Mouse (Mus musculus) forelimb bud, embryonic 11.5 days (tissue): ENCODE measurements around the gene Anxa6.

Experiments used
- DNase-seq: peaks from one replicate; pipeline ENCODE4 v3.0.0-alpha.2; 2012; ENCODE audit warnings: low read depth, low spot score

The Anxa6 gene

GRCm38 (mm10) chr11:55033040-55033660 is at the start of gene Anxa6:
Gene Anxa6, minus strand, starts transcription at chr11:55033445.
- DNase-seq: peak; percentile 61

DNA sequence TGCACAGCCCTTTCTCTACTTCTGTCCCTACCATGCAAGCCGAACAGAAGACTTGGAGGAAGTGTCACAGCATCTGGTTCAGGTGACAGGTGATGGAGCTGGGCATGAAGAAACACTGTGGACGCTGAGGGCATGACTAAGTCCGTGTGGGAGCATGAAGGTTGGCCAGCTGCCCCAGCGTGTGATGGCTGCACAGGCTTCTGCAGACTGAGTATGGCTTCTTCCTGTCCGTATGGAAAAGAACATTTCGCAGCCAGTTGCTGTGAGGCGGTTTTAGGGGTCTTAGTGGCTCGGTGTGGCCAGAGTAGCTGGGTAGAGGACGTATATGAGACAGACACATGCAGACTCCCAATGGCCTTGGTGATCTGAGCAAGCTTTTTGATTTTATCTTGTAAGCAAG is 48.0 kb upstream of the Anxa6 start:
- no peak for DNase-seq

DNA sequence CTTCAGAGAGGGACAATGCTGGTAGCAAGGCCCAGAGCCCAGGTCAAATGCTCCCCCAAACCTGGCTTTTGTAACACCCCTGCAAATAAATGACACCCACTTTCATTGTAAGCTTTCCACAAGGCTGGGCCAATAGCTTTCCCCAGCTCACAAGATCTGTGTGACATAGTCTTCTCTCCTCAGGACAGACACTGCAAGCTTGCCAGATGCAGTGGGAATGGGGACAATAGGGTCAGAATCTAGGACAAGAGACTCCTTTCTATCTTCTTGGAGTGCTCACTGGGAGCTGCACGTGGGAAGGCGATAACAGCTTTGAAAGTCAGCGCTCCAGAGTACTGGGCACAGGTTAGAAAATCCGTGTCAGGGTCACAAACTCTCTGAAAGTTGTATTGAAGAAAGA is 45.9 kb upstream of the Anxa6 start:
- no peak for DNase-seq

GRCm38 (mm10) chr11:55078502-55078901 is 45.3 kb upstream of the Anxa6 start:
- DNase-seq: no peak

DNA sequence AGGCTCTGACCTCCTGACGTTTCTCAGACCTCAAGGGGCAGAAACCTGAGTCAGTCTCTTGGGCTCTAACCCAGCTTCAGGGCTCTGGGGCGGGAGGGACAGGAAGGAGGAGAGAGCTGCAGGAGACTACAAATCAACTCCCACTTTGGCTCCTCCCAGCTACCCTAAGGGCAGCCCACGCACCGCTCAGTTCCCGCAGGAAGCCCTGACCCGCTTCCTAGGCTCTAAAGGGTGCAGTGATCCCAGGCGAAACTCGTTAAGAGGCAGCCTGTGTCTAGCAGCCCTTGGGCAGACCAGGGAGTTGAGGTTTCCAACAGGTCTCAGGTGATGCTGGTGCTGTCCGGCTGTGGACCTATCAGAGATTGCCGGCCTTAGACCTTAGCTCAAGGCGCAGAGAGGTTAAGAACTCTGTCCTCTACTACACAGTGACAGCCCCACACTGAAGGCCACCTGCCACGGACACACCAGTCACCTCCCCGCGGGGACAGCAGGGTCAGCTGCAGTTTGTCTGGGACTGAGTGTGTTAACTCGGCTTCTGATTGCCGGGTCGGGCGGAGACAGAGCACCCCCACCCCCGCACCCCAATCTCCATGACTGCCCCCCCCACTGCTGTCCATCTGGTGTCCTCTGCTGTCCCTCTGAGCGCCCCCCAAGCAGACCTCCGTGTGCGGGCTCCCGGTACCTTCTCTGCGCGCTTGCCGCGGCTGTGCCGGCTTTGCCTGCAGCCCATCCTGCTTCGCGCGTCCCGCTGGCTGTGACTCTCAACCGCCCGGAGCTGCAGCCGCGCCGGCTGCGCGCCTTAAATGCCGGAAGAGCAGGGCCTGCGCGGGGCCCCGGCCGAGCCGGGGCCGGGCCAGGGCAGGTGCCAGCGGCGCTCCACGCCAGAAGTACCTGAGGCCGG is 44.3 kb upstream of the Anxa6 start, which contains the start of gene Ccdc69:
Ccdc69 (minus strand) TSS at position 801 of the 901 bp plus-strand sequence.
- peak; percentile 45 for DNase-seq

GRCm38 (mm10) chr11:55076234-55076633 is 43.0 kb upstream of the Anxa6 start:
- DNase-seq: no peak

- DNase-seq: no peak
Measured at GRCm38 (mm10) chr11:55075602-55076001, 42.4 kb upstream of the Anxa6 start.

- no peak for DNase-seq
Measured at GRCm38 (mm10) chr11:55073191-55073590, 39.9 kb upstream of the Anxa6 start.

- DNase-seq: no peak
Measured at GRCm38 (mm10) chr11:55072467-55072866, 39.2 kb upstream of the Anxa6 start.

- DNase-seq: no peak
Measured at GRCm38 (mm10) chr11:55071344-55071743, 38.1 kb upstream of the Anxa6 start.

GRCm38 (mm10) chr11:55069023-55069422 is 35.8 kb upstream of the Anxa6 start:
- DNase-seq: no peak

GRCm38 (mm10) chr11:55066921-55067320 is 33.7 kb upstream of the Anxa6 start:
- DNase-seq: no peak

- no peak for DNase-seq
Measured at GRCm38 (mm10) chr11:55062856-55063255, 29.6 kb upstream of the Anxa6 start.

DNA sequence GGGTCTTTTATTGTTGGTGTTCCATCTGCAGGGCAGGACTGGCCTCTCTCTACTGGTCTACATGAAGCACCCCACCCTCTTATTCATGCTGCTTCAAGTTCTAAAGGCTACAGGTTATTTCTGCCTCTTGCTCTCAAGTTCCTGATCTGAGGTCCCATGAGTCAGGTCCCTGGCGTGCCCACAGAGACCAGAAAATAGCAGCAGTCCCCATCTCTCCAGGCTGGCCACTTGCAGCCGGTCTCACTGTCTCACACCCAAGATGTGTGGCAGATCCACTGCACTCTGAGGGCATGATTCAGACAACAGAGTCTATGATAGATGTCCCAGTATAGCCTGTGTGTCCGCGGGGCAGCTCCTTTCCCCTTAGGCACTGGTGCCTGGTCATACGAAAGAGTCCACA is 27.6 kb upstream of the Anxa6 start:
- DNase-seq: no peak

- DNase-seq: no peak
Measured at GRCm38 (mm10) chr11:55057511-55057910, 24.3 kb upstream of the Anxa6 start.

GRCm38 (mm10) chr11:55050837-55051510 is 17.7 kb upstream of the Anxa6 start:
- no peak for DNase-seq

DNA sequence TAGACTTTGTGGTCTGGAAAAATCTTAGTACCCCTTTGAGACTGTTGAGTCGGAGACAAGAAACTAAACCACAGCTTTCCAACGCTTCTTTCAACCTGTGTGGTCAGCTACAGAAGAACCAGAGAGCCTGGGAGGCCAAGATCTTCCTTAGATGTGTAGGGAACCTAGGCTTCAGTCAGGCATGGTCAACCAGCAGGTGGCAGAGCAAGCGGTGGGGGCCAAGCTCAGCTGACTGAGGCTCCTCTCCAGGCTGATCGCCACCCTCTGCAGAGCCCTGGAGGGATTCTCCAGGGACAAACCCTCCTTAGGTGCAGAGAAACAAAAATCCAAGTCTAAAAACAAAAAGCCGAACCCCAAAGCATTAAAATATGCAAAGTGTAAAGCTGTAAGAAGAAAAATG is 13.4 kb upstream of the Anxa6 start:
- DNase-seq: no peak

DNA sequence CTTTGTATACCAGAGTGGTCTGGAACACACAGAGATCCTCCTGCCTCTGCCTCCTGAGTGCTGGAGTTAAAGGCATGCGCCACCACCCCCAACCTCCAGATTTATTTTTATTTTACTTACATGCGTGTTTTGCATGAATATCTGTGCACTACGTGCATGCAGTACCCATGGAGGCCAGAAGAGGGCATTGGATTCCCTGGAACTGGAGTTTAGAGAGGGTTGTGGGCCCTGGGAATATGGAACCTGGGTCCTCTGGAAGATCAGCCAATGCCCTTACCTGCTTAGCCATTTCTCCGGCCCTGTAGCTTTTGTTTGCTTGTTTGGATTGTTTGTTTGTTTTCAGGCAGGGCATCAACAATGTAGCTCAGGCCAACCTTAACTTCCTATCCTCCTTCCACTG is 8.1 kb upstream of the Anxa6 start:
- DNase-seq: no peak

- DNase-seq: peak; percentile 75
Measured at GRCm38 (mm10) chr11:55039591-55039990, 6.3 kb upstream of the Anxa6 start.

- DNase-seq: no peak
Measured at GRCm38 (mm10) chr11:55036601-55037000, 3.4 kb upstream of the Anxa6 start.

- no peak for DNase-seq
Measured at GRCm38 (mm10) chr11:55032286-55032685, 959 bp downstream of the Anxa6 start.

GRCm38 (mm10) chr11:55031991-55032280 is 1.3 kb downstream of the Anxa6 start:
- peak; percentile 33 for DNase-seq
